Mouse (Mus musculus) R1 (cell line): ENCODE results near the gene Olfr1508.
"Not testable (repeated sequence)": the region's sequence is repeated elsewhere in the genome, so short reads cannot be mapped to it uniquely, and the experiment has no call there.

Source experiments
- DNase-seq: peaks from one replicate; pipeline ENCODE4 v3.0.0-alpha.2; 2018; ENCODE audit warnings: low read depth, low spot score

The Olfr1508 gene

DNA sequence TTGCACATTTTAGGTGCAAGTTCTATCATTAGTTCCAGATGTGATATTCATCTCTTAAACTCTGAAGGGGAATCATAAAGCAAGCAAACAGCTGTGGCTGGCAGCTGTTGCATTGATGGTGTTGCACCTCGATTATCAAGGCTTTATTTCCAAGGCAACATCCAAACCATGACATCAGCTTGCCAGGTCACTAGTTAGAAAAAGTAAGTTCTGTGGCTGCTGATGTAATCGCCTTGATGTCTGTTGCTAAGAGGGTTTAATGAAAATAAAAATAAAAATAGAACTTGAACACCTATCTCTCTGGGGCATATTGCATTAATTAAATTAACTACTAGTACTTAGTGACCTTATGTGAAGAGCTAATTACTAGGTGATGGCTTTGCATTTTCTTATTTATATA, at the start of gene Olfr1508:
TSS of gene Olfr1508 (minus strand) at position 101 of the 400 bp plus-strand sequence.
- DNase-seq, result no peak

- no peak for DNase-seq
Observed at GRCm38 (mm10) chr14:52495516-52495915, 28.2 kb upstream of the Olfr1508 start, which contains the start of gene Olfr1507. Gene Olfr1507, minus strand, starts transcription at chr14:52495749.

DNA sequence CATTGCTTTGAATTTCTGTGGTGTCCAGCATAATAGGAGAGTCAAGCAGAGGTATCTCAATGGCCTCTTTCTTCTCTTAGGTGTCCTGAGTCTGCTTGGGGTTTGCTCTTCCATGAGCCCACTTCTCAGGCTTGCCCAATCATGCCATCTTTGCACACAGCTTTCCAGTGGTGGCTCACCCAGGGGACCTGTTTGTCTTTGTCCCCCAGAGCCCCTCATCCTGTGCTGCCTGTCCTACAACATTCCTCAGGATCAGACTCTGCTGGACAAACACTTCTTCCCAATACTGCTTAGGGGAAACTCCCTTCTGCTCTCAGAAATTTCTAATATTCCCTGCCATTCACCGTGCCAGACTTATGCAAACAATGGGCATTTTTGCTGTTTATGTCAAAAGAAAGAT, 1.6 kb downstream of the Olfr1508 start:
- no peak for DNase-seq

DNA sequence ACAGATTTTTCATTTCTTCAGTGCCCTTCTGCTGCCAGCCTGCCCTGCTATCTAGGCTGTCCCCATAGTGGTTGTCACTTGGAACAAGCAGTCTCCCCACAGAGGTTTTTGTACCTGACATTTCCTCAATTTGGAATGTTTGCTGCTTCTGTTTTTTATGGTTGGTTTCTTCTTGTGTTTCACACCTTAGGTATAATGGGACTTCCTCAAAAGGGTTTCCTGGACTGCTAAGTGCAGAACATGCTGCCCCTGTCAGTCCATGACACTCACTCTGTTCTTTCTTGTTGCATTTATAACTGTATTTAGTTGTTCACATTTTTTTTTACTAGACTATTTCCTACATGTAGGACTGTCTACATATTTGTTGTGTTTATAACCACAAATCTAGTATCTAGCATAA, 5.4 kb downstream of the Olfr1508 start:
- DNase-seq, result no peak

- DNase-seq, result no peak
Observed at GRCm38 (mm10) chr14:52451138-52451537, 16.2 kb downstream of the Olfr1508 start.

- no peak for DNase-seq
Observed at GRCm38 (mm10) chr14:52442690-52443089, 24.6 kb downstream of the Olfr1508 start, which contains the start of gene Olfr1509. Gene Olfr1509, plus strand, starts transcription at chr14:52442990.

GRCm38 (mm10) chr14:52427686-52428085, 39.6 kb downstream of the Olfr1508 start:
- no peak for DNase-seq

DNA sequence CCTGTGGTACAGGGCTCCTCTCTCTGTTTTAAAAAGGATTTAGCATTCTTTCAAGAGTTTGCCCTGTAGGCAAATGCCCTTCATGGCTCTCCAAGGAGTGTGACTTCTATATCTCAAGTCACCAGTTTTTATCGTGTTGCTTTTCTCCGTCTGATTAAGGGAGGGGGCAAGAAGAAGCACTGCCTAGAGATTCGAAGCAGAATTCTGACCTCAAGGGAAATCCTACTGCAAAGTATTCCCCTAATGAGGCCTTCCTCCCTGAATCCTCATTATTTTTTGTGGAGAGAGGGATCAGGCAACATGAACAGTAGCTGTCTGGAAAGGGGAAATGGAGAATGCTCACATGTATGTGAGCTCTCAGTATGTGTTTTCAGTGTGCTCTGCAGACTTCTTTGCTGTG, 53.0 kb downstream of the Olfr1508 start, which contains the start of gene Olfr1510:
TSS of gene Olfr1510 (minus strand) at position 101 of the 400 bp plus-strand sequence.
- DNase-seq, result no peak

DNA sequence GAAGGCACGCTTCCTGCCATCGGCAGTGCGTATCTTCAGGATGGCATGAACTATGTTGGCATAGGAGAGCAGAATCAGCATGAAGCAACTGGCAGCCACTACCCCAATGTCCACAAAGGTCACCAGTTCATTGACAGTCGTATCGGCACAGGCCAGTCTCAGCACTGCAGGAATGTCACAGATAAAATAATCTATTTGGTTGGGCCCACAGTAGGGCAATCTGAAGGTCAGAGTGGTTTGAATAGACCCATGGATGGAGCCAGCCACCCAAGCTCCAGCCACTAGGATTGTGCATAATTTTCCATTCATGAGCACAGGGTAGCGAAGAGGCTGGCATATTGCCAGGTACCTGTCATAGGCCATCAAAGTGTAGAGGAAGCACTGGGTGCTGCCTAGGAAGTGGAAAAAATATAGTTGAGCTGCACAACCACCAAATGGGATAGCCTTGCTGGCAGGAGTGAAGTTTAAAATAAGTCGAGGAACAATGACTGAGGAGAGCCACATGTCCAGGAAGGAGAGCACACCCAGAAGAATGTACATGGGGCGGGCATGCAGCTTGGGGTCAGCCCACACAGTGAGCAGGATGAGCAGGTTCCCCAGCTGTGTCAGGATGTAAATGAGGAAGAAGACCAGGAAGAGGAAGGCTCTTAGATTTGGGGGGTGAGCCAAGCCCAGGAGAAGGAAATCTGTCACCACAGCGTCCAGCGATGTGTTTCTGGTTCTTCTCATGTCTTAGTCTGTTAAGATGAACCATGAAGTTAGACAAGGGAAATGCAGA, 57.0 kb downstream of the Olfr1508 start:
- DNase-seq, result not testable (repeated sequence)
